Mouse (Mus musculus) lung, postnatal 14 days (tissue): ENCODE data around the gene Gm4788.
"Not testable (repeated sequence)": the region's sequence is repeated elsewhere in the genome, so short reads cannot be mapped to it uniquely, and the experiment has no call there.

Experiments
- DNase-seq: peaks from one replicate; pipeline ENCODE4 v3.0.0; 2021

The Gm4788 gene

GRCm38 (mm10) chr1:139781143-139781542, at the start of gene Gm4788:
TSS of gene Gm4788 (minus strand) at chr1:139781243.
- DNase-seq = no peak

DNA sequence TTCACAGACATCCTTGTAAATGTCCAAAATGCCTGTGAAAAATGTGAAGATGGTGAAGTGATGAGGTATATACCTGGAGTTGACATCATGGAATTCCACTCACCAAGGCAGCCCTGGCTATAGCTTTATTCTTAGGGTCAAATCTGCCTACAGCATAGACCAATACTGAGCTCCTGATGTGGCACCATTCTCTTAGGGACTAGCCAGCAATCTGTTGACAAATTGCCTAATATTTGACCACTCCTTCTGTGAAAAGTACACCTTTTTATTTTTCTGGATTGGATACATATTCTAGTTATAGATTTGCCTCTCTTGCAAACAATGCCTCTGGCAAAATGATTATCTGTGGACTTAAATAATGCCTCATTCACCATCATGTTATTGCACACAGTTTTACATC, 27.6 kb upstream of the Gm4788 start:
- no peak for DNase-seq

GRCm38 (mm10) chr1:139769913-139770312, 11.1 kb downstream of the Gm4788 start:
- not testable (repeated sequence) for DNase-seq

DNA sequence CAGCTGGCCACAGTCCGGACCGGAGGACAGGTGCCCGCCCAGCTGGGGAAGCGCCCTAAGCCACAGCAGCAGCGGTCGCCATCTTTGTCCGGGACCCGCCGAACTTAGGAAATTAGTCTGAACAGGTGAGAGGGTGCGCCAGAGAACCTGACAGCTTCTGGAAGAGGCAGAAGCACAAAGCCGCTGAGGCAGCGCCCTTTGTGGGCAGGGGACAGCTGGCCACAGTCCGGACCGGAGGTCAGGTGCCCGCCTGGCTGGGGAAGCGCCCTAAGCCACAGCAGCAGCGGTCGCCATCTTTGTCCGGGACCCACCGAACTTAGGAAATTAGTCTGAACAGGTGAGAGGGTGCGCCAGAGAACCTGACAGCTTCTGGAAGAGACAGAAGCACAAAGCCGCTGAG, 64.4 kb downstream of the Gm4788 start:
- DNase-seq = not testable (repeated sequence)

- DNase-seq = not testable (repeated sequence)
Observed at GRCm38 (mm10) chr1:139716249-139716648, 64.8 kb downstream of the Gm4788 start.

GRCm38 (mm10) chr1:139649921-139650320, 131.1 kb downstream of the Gm4788 start:
- not testable (repeated sequence) for DNase-seq
